Mouse (Mus musculus): ENCODE results near the gene Ly6g5b.

DNA sequence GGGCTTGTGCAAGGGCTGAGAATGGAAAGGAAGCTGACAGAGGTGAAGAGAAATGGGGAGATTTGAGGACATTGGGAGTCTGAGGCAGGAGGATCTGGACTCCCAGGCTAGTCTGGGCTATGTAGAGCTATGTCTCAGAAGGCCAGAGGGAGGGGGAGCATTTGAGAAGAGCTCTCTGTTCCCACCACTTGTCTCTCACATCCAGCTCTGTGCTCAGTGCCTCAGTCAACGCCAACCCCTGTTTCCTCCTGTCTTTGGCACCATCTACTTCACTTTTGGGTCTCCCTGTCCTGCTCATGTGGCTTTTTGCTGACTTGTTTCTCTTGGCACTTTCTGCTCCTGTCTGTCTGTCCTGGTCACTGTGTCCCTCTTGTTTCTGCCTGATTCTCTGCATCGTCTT, 37.9 kb downstream of the Ly6g5b start:
- TF ChIP-seq HCFC1 (IDR thresholded peaks at IDR 0.05; ENCODE audit: borderline replicate concordance, insufficient read depth, low read length), result no peak
- TF ChIP-seq ZC3H11A (IDR thresholded peaks at IDR 0.05; ENCODE audit: borderline replicate concordance, low read depth, low read length), result no peak
- TF ChIP-seq ZNF384 (IDR thresholded peaks at IDR 0.05; ENCODE audit: low read depth, low read length), result no peak
- TF ChIP-seq MAFK (IDR thresholded peaks at IDR 0.05; ENCODE audit: insufficient read depth, low read depth, low read length), result no peak
- TF ChIP-seq CHD2 (IDR thresholded peaks at IDR 0.05; ENCODE audit: low read depth, low read length), result no peak

Data from ES-E14 (cell line).